Mouse (Mus musculus) liver (tissue): Measurements from ENCODE around the gene Efna4.

Experiments used
- DNase-seq: peaks from one replicate; pipeline ENCODE4 v3.0.0-alpha.2; 2020; ENCODE audit warnings: mixed read lengths

Gene Efna4

GRCm38 (mm10) chr3:89361675-89362074, 23.8 kb upstream of the Efna4 start, which contains the start of gene Dcst2:
Gene Dcst2 (plus strand): TSS chr3:89361975.
- no peak for DNase-seq

- DNase-seq, result no peak
Measured at GRCm38 (mm10) chr3:89360237-89360636, 22.4 kb upstream of the Efna4 start.

DNA sequence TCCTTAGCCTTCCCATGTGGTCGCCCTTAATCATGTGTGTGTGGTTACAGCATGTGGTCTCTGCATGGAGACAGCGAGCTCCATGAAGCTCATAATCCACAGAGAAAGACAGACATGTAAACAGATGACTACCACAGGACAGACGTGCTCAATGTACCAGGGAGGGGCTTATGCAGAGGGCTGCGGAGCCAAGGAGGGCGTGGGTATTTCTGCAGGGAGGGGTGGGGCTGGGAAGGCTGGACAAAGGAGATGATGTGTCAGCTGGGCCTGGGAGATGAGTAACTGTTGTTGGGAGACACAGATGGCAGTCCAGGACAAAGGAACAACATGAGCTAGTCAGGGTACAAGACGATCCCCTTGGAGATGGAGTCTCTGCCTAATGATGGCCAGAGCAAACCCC, 21.8 kb upstream of the Efna4 start:
- DNase-seq, result no peak

DNA sequence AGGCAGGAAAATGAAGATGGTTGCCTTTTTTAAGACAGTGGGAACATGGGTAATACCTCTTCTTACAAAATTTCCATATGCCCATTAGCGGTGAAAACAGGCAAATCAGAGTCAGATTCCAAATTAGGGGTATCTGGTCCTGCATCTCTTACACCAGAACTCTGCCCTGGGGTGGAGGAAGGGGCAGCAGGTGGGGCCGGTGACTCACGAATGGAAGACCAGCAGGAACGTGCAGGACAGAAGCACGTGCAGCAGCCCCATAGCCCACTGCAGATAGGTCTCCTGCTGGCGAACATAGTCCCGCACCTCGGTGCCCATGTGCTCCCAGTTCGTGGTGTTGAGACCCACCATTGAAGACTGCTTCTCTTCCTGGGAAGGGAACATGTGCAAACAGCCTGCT, 18.2 kb upstream of the Efna4 start:
- no peak for DNase-seq

- DNase-seq, result no peak
Measured at GRCm38 (mm10) chr3:89355512-89355902, 17.7 kb upstream of the Efna4 start.

- peak; percentile 77 for DNase-seq
Measured at GRCm38 (mm10) chr3:89354816-89355511, 17.1 kb upstream of the Efna4 start.

- no peak for DNase-seq
Measured at GRCm38 (mm10) chr3:89351271-89351670, 13.4 kb upstream of the Efna4 start.

- peak; percentile 86 for DNase-seq
Measured at GRCm38 (mm10) chr3:89349869-89350501, 12.2 kb upstream of the Efna4 start, which contains the start of gene Adam15. Gene Adam15 (minus strand): TSS chr3:89349996.

DNA sequence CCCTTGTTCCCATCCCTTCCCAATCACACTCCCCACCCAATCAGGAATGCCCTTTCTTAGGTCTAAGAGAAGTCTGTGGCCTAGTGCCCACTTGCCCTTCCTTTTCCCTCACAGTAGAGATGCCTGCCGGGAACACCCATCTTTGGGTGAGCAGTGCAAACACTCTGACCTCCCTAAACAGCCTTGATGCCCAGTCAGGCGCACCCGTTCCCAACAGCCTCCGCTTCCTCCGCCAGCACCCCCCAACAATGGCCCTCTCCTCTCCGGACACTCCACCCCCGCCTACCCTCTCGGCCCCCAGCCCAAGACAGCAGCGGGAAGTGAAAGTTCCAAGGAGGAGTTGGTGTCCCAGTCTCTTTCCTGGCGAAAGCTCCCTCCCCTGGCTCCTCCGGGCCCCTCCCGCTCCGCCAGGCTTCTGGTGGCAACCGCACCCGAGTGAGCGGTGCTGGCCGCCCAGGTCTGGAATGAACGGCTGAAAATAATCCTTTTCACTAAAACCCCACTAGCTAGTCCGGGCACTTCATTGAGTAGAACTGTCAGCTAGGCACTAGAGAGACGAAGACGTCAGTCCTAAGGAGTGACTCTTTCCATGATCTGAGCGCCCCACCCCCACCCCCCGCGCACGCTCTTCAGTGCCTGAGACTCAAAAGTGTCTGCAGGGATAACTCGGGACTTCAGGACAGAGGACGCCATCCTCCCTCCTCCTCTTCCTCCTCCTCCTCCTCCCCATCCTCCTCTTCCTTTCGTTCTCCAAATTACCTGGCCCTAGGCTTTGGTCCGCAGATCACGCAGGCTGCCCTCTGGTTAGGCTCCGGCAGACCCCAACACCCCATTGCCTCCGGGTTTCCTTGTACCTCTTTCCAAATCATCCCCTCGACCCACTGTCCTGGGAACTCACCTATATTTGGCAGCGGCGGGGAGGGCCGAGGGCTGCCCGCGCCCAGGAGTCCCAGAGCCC, 11.4 kb upstream of the Efna4 start:
- DNase-seq, result no peak

DNA sequence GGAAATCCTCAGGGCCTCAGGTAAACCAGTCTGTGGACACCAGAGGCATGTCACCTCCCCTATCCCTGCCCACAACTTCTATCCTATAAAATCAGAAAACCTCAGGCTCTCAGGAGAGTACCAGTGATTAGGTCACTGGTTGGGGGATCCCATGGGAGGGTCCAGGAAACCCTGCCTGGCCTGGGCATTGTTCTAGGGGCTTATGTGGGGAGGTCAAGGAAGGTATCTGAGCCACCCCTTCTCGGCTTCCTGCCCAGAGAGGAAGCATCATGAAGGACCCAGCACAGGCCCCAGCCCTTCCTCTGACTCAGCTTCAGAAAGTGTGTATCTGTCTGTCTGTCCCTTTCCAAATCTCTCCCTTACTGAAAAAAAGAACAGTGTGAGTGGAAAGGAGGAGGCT, 10.1 kb upstream of the Efna4 start:
- no peak for DNase-seq

- no peak for DNase-seq
Measured at GRCm38 (mm10) chr3:89346815-89347540, 9.2 kb upstream of the Efna4 start.

GRCm38 (mm10) chr3:89343279-89343678, 5.5 kb upstream of the Efna4 start:
- no peak for DNase-seq

GRCm38 (mm10) chr3:89341794-89342193, 4.0 kb upstream of the Efna4 start:
- DNase-seq, result no peak

- DNase-seq, result peak; percentile 75
Measured at GRCm38 (mm10) chr3:89340465-89340864, 2.6 kb upstream of the Efna4 start.

GRCm38 (mm10) chr3:89339416-89339815, 1.6 kb upstream of the Efna4 start:
- peak; percentile 72 for DNase-seq

- DNase-seq, result no peak
Measured at GRCm38 (mm10) chr3:89337062-89337720, 637 bp downstream of the Efna4 start.

- DNase-seq, result no peak
Measured at GRCm38 (mm10) chr3:89336529-89336928, 1.3 kb downstream of the Efna4 start.

DNA sequence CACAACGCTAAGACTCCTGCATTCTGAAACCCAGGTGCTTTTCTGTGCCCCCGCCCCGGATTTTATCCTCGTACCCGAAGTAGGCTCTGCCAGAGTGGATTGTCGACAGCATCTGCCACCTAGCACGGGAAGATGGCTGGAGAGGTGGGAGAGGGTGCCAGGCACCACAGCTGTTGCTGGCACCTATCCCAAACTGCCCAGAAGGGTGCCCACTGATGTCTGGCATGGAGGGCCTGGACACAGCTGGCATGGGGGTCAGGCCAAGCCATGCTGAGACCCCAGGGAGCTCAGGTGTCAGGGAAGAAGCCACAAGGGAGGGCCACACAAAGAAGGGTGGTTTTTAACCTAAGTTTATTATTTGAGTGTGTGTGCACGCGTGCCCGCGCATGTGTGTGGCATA, 4.8 kb downstream of the Efna4 start:
- no peak for DNase-seq

DNA sequence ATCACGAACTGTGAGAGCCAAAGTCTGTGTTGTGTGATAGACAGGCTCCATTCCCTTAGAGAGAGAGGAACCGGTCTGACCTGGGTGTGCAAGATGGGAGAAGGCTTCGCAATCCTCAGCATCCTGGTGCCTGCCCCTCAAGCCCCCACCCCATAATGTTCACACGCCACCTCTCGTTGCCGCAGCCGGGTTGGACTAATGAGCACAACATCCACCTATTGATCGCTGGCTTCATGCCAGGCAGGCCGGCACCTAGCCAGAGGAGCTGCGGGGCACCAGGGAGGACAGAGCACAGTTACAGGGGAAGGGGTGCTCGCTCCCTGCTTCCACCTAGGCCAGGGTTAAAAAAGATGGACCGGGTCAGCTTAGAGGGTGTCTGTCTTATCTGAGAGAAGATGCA, 5.4 kb downstream of the Efna4 start:
- peak; percentile 48 for DNase-seq

DNA sequence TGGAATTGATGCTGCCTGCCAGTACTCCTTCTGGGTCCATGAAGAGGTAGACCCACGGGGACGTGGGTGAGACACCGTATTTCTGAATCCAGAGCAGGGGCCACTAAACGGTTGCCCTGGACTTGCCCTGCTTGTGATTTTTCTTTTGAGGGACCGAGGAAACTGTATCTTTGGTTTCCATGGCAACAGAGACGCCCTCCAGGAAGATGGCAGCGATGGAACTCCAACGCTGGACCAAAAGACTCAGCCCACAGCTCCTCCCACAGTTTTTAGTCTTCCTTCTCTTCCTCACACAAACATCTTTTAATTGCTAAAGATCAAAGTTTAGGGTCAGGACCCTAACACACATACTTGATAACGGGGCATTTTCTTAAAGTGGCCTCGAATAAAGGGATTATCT, 5.8 kb downstream of the Efna4 start:
- DNase-seq, result no peak

DNA sequence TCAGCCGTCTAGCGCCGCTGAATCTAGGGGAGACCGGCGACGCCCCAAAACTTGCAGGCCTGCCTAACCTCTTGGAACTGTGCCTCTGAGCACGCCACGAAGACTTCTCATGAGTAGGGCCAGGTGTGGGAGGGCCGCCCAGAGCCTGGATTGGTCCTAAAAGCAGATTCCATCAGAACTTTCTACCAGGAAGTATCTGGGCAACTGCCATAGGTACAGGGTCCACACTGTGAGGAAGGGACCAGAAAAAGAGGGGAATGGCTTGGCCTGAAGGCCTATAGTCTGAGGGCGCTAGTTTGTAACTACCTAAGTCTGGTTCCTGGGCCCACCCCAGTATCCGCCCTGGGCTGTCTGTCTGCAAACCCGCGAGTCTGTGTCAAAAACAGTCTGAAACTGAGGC, 6.3 kb downstream of the Efna4 start:
- DNase-seq, result no peak

GRCm38 (mm10) chr3:89330948-89331347, 6.9 kb downstream of the Efna4 start:
- no peak for DNase-seq
